Mouse (Mus musculus) bone marrow, adult 2 months (tissue): ENCODE measurements around the gene Pld1. TPM values are rescaled to one million over a fixed set of nuclear protein-coding genes. Genes with fewer than 3 reads are reported as not detected.

ENCODE experiments used
- H3K27ac ChIP-seq: fragments of 200-500 bp; 2 replicates; pipeline ENCODE4 v1.5.1; 2012; ENCODE audit warnings: low read depth, mild to moderate bottlenecking, control low read depth, inconsistent platforms, low read length; ENCODE audit not compliant: control insufficient read depth, poor library complexity, insufficient read depth
- H3K4me1 ChIP-seq: fragments of 200-500 bp; 2 replicates; pipeline ENCODE4 v1.6.1; 2011; ENCODE audit warnings: low read length; ENCODE audit not compliant: control insufficient read depth, insufficient read depth
- H3K4me3 ChIP-seq: fragments of 200-500 bp; replicated peaks from 2 replicates; pipeline ENCODE3; 2011; ENCODE audit warnings: mild to moderate bottlenecking, low read depth, low read length, control low read depth; ENCODE audit not compliant: control insufficient read depth
- CTCF ChIP-seq: fragments of 200-500 bp; IDR thresholded peaks from 2 replicates; pipeline ENCODE4 v1.5.1; 2011; ENCODE audit warnings: low read length, control low read depth; ENCODE audit not compliant: control insufficient read depth, insufficient read depth
- POLR2A ChIP-seq: fragments of 200-500 bp; IDR thresholded peaks from 2 replicates; pipeline ENCODE4 v1.6.1; 2011; ENCODE audit warnings: low read depth, mild to moderate bottlenecking, control low read depth, low read length, borderline replicate concordance; ENCODE audit not compliant: control insufficient read depth
- WGBS: fragments of 180-500 bp; shearing (Covaris S2); methylation state at CpG from one replicate; pipeline ENCODE4 v1.1.7; 2018; 5-methylcytosine and 5-hydroxymethylcytosine counted together
- polyA plus RNA-seq: library from polyadenylated mRNA; stranded (reverse); fragments of >200 nt; gene quantifications from 2 replicates; pipeline ENCODE4 v1.2.4, GENCODE M21; 2011; ENCODE audit warnings: low replicate concordance; ENCODE audit not compliant: missing spikeins, insufficient read depth, insufficient read length

Pld1 gene
- 2.6 and 5.7 TPM in 2 replicates for polyA plus RNA-seq

- Histone ChIP-seq H3K4me1 (no peaks in the 10 kb centered on the region; the same call in 1 of the 2 replicates), H3K27ac (peak within 1 kb of the TSS; percentile 86), H3K4me3 (peak within 1 kb of the TSS; percentile 86)
- under 1% methylated on average over 67 of the region's 68 CpGs for WGBS
- TF ChIP-seq CTCF (no peak), POLR2A (0 out of 2 replicates have a peak, but pooled peaks have one; percentile 4)
Measured at GRCm38 (mm10) chr3:27938381-27939323, at the start of gene Pld1. Gene Pld1 (plus strand): TSS chr3:27938695.

GRCm38 (mm10) chr3:27896318-27896892, 42.1 kb upstream of the Pld1 start, which contains the start of gene Tmem212:
Gene Tmem212 (minus strand): TSS chr3:27896368.
- 65% methylated on average over 8 of the region's 8 CpGs for WGBS
- TF ChIP-seq CTCF = no peak
- no peak for TF ChIP-seq POLR2A
- Histone ChIP-seq H3K27ac (no peak within 1 kb of the TSS), H3K4me1 (no peaks in the 10 kb centered on the region), H3K4me3 (no peak within 1 kb of the TSS)

- Histone ChIP-seq H3K27ac (no peak overlapping the region), H3K4me3 (no peak overlapping the region), H3K4me1 (no peaks in the 10 kb centered on the region)
- TF ChIP-seq CTCF = no peak
- TF ChIP-seq POLR2A = no peak
- 44% methylated on average over 10 of the region's 10 CpGs for WGBS
Measured at GRCm38 (mm10) chr3:27898178-27898577, 40.3 kb upstream of the Pld1 start.

DNA sequence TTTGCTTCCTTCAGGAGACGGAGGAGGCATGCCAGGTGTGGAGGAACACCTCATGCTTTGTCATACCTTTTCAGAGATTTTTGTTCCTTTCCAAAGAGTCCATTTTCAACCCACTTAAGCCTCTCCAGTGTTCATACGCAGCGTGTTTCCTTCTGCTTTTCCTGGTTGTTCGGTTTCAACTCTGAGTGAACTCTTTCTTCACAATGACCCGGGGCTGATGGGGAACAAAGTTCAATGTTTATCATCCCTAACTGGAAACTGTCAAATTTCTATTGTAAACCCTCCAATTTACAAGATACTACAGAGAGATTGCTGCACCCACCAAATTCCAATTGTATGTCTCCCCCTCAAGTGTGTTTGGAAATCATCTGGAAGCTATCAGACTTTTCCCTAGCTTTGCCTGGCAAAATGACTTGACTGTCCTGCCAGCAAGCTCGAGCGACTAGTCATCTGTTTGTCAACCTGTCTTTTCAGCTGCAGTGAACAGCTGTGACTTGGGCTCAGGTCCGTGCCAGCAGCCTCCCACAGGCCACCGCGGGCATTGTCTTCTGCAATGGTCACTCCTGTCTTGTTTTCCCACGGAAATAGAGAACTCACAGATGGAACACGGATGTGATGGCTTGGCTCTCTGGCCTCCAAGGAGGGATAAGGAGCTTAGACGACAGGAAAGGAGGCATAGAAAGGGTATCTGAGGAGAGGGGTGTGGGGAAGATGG, 39.3 kb upstream of the Pld1 start:
- Histone ChIP-seq H3K4me3 (no peak overlapping the region), H3K4me1 (no peaks in the 10 kb centered on the region), H3K27ac (no peak overlapping the region)
- 39% methylated on average over 13 of the region's 13 CpGs for WGBS
- TF ChIP-seq POLR2A = no peak
- no peak for TF ChIP-seq CTCF

- Histone ChIP-seq H3K27ac (no peak overlapping the region), H3K4me3 (no peak overlapping the region), H3K4me1 (no peaks in the 10 kb centered on the region)
- TF ChIP-seq CTCF (peak; percentile 38; the same call in 1 of the 2 replicates), POLR2A (no peak)
- WGBS = 84% methylated on average over 6 of the region's 6 CpGs
Measured at GRCm38 (mm10) chr3:27901846-27902245, 36.6 kb upstream of the Pld1 start.

GRCm38 (mm10) chr3:27904659-27905330, 33.7 kb upstream of the Pld1 start:
- WGBS = 41% methylated on average over 13 of the region's 13 CpGs
- TF ChIP-seq CTCF = no peak
- TF ChIP-seq POLR2A = no peak
- no peak overlapping the region for H3K27ac ChIP-seq
- H3K4me1 ChIP-seq = no peaks in the 10 kb centered on the region
- H3K4me3 ChIP-seq = no peak overlapping the region

DNA sequence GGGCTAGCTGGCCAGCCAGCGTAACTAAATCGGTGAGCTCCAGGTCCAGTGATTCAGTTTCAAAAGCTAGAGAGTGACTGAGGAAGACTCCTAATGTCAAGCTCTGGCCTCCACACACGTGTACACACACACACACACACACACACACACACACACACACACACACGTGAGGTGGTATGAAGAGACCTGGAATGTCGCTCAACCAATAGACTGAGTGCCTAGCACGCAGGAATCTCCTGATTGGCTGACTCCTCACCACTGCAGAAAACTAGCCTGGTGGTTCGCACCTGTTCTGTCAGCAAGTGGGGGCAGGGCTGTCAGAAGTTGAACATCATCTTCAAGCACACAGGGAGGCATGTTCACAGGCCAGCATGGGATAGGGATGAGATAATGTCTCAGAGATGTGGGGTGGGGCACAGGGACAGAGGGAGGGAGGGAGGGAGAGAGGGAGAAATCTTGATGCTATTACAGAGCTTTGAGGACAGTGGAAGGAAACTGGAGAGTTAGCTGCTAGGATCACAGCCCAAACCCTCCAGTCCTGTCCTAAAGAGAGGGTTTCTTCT, 31.8 kb upstream of the Pld1 start:
- H3K27ac ChIP-seq = no peak overlapping the region
- WGBS = 89% methylated on average over 7 of the region's 7 CpGs
- no peak for TF ChIP-seq POLR2A
- no peak for TF ChIP-seq CTCF
- no peak overlapping the region for H3K4me3 ChIP-seq
- H3K4me1 ChIP-seq = no peaks in the 10 kb centered on the region

DNA sequence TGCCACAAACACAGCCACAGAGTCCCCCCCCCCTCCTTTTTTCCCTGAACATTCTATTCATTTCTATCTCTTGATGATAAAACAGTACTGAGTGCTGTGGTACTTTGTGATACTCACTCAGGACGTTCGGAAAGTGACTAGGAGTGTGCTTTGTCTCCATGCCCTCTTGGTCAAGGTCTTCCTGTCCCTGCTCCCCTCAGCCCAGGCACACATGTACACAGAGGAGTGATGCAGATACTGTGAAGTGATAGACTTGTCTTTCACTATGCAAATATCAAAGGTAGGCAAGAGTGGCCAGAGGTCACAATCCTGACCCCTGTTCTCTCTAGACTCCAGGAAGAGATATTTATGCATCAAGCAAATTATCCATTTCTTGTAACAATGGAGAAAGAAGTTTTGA, 31.2 kb upstream of the Pld1 start:
- no peaks in the 10 kb centered on the region for H3K4me1 ChIP-seq
- H3K27ac ChIP-seq = no peak overlapping the region
- TF ChIP-seq CTCF (no peak), POLR2A (no peak)
- no peak overlapping the region for H3K4me3 ChIP-seq
- WGBS = 73% methylated on average over 2 of the region's 2 CpGs
